Mouse (Mus musculus): ENCODE results near the gene Mrtfa. TPM values are rescaled to one million over a fixed set of nuclear protein-coding genes. Genes with fewer than 3 reads are reported as not detected.

Mrtfa gene
- polyA plus RNA-seq, 1 experiment from 2014 or later: 6.1 TPM

DNA sequence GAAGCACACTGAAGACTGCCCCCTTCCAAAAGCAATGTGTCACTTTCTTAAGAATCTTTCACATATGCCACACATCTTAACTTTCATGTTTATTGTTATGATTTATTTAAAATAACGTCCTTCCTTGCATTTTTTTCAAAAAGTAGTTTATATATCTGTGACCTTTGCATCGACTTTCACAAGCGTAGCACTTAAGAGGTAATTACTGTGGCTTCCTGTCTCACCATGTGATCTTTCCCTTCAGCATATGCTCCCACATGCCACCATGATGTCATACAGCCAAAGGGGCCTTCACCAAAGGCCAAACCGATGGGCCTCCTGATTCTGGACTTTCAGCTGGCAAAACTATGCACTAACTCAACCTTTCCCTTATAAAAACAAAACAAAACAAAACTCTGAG lies 109.3 kb downstream of the Mrtfa start:
- Histone ChIP-seq H3K27me3 (ENCODE audit: control insufficient read depth, insufficient read depth, low read depth, low read length) (no peaks in the 10 kb centered on the region), H3K27ac (ENCODE audit: low read length) (no peak overlapping the region), H3K9ac (ENCODE audit: low read depth, low read length) (no peak overlapping the region), H3K4me1 (ENCODE audit: control insufficient read depth, low read depth, low read length) (no peaks in the 10 kb centered on the region), H3K4me3 (ENCODE audit: low read depth, low read length) (no peak overlapping the region), H3K9me3 (replicated peaks; ENCODE audit: control insufficient read depth, low read length) (no peaks in the 10 kb centered on the region), H3K36me3 (ENCODE audit: control insufficient read depth, insufficient read depth) (no peaks in the 10 kb centered on the region), H3K4me2 (ENCODE audit: low read depth, low read length) (no peak overlapping the region)
- 34% methylated on average over 4 of the region's 4 CpGs for WGBS (ENCODE audit: insufficient replicate concordance)
- ATAC-seq (ENCODE audit: low read depth): no peak

DNA sequence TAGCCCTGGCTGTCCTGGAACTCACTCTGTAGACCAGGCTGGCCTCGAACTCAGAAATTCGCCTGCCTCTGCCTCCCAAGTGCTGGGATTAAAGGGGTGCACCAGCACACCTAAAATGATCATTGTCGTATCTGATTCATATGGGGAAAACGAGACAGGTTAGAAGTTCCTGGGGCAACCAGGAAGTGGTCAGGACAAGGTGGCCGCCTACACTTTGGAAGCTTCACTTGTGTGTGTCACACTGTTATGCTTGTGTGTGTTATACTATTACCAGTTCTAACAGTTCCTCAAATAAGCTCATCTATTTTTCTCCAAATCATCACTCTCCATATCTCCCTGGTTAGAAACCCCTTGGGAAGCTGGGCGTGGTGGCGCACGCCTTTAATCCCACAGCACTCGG lies 110.2 kb downstream of the Mrtfa start:
- no peak overlapping the region for H3K4me3 ChIP-seq (ENCODE audit: low read depth, low read length)
- no peaks in the 10 kb centered on the region for H3K9me3 ChIP-seq (replicated peaks; ENCODE audit: control insufficient read depth, low read length)
- H3K27me3 ChIP-seq (ENCODE audit: control insufficient read depth, insufficient read depth, low read depth, low read length): no peaks in the 10 kb centered on the region
- no peak overlapping the region for H3K9ac ChIP-seq (ENCODE audit: low read depth, low read length)
- H3K36me3 ChIP-seq (ENCODE audit: control insufficient read depth, insufficient read depth): no peaks in the 10 kb centered on the region
- H3K27ac ChIP-seq (ENCODE audit: low read length): no peak overlapping the region
- WGBS (ENCODE audit: insufficient replicate concordance): 76% methylated on average over 9 of the region's 9 CpGs
- no peaks in the 10 kb centered on the region for H3K4me1 ChIP-seq (ENCODE audit: control insufficient read depth, low read depth, low read length)
- no peak overlapping the region for H3K4me2 ChIP-seq (ENCODE audit: low read depth, low read length)
- no peak for ATAC-seq (ENCODE audit: low read depth)

- Histone ChIP-seq H3K27me3 (ENCODE audit: control insufficient read depth, insufficient read depth, low read depth, low read length) (no peaks in the 10 kb centered on the region), H3K9me3 (replicated peaks; ENCODE audit: control insufficient read depth, low read length) (no peaks in the 10 kb centered on the region), H3K36me3 (ENCODE audit: control insufficient read depth, insufficient read depth) (no peaks in the 10 kb centered on the region), H3K9ac (ENCODE audit: low read depth, low read length) (no peak overlapping the region), H3K27ac (ENCODE audit: low read length) (no peak overlapping the region), H3K4me3 (ENCODE audit: low read depth, low read length) (no peak overlapping the region), H3K4me1 (ENCODE audit: control insufficient read depth, low read depth, low read length) (no peaks in the 10 kb centered on the region), H3K4me2 (ENCODE audit: low read depth, low read length) (no peak overlapping the region)
- ATAC-seq (ENCODE audit: low read depth): no peak
- 63% methylated on average over 3 of the region's 3 CpGs for WGBS (ENCODE audit: insufficient replicate concordance)
These were observed 111.3 kb downstream of the Mrtfa start for GRCm38 (mm10) chr15:81079255-81079654.

DNA sequence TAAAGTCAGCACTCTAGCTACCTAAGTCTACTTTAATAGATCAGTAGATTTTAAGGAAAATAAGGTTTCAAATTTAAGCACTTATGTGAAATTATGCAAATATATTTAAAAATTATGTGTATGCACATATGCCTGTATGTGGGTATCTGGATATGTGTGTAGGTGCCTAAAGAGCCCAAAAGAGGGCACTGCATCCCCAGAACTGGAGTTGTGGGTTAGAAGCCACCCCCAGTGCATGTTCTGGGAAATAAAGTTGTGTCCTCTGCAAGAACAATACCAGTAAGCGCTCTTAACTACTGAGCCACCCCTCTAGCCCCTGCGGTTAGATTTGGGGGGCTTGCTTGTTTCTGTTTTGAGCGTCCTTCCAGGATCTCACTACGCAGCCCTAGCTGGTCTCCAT lies 113.0 kb downstream of the Mrtfa start:
- H3K4me2 ChIP-seq (ENCODE audit: low read depth, low read length): no peak overlapping the region
- H3K9ac ChIP-seq (ENCODE audit: low read depth, low read length): no peak overlapping the region
- no peaks in the 10 kb centered on the region for H3K27me3 ChIP-seq (ENCODE audit: control insufficient read depth, insufficient read depth, low read depth, low read length)
- no peak overlapping the region for H3K27ac ChIP-seq (ENCODE audit: low read length)
- H3K4me3 ChIP-seq (ENCODE audit: low read depth, low read length): no peak overlapping the region
- ATAC-seq (ENCODE audit: low read depth): no peak
- no peaks in the 10 kb centered on the region for H3K36me3 ChIP-seq (ENCODE audit: control insufficient read depth, insufficient read depth)
- WGBS (ENCODE audit: insufficient replicate concordance): 79% methylated on average over 4 of the region's 4 CpGs
- H3K4me1 ChIP-seq (ENCODE audit: control insufficient read depth, low read depth, low read length): no peaks in the 10 kb centered on the region
- H3K9me3 ChIP-seq (replicated peaks; ENCODE audit: control insufficient read depth, low read length): no peaks in the 10 kb centered on the region

- ATAC-seq (ENCODE audit: low read depth): no peak
These were observed 116.0 kb downstream of the Mrtfa start for GRCm38 (mm10) chr15:81074543-81074942.

GRCm38 (mm10) chr15:81073751-81074150 lies 116.8 kb downstream of the Mrtfa start:
- WGBS (ENCODE audit: insufficient replicate concordance): 18% methylated on average over 2 of the region's 2 CpGs
- Histone ChIP-seq H3K36me3 (ENCODE audit: control insufficient read depth, insufficient read depth) (no peaks in the 10 kb centered on the region), H3K27ac (ENCODE audit: low read length) (no peak overlapping the region), H3K27me3 (ENCODE audit: control insufficient read depth, insufficient read depth, low read depth, low read length) (no peaks in the 10 kb centered on the region), H3K9ac (ENCODE audit: low read depth, low read length) (no peak overlapping the region), H3K4me1 (ENCODE audit: control insufficient read depth, low read depth, low read length) (no peaks in the 10 kb centered on the region), H3K4me2 (ENCODE audit: low read depth, low read length) (no peak overlapping the region), H3K4me3 (ENCODE audit: low read depth, low read length) (no peak overlapping the region), H3K9me3 (replicated peaks; ENCODE audit: control insufficient read depth, low read length) (no peaks in the 10 kb centered on the region)
- ATAC-seq (ENCODE audit: low read depth): no peak

More at GRCm38 (mm10) chr15:81074543-81074942, 116.0 kb downstream of the Mrtfa start:
- Histone ChIP-seq H3K27me3 (ENCODE audit: control insufficient read depth, insufficient read depth, low read depth, low read length) (no peaks in the 10 kb centered on the region), H3K9ac (ENCODE audit: low read depth, low read length) (no peak overlapping the region), H3K27ac (ENCODE audit: low read length) (no peak overlapping the region), H3K4me2 (ENCODE audit: low read depth, low read length) (no peak overlapping the region), H3K4me3 (ENCODE audit: low read depth, low read length) (no peak overlapping the region), H3K4me1 (ENCODE audit: control insufficient read depth, low read depth, low read length) (no peaks in the 10 kb centered on the region), H3K9me3 (replicated peaks; ENCODE audit: control insufficient read depth, low read length) (no peaks in the 10 kb centered on the region), H3K36me3 (ENCODE audit: control insufficient read depth, insufficient read depth) (no peaks in the 10 kb centered on the region)
- whole genome bisulfite sequencing (ENCODE audit: insufficient replicate concordance): 31% methylated on average over 1 of the region's 1 CpGs

DNA sequence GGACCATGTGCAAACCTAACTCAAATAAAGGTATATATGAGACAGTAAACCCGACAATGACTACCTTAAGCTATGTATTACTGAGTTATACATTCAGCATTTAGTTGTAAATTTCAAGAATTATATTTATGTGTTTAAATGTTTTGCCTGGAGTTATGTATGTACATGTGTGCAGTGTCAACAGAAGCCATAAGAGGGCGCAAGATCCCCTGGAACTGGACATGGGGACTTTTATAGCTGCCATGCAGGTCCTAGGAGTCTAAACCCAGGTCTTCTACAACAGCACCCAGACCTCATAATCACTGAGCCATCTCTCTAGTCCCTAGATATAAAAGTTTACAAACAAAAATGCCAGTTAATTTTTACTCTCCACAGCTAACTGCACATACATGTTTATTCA lies 117.8 kb downstream of the Mrtfa start:
- Histone ChIP-seq H3K27me3 (ENCODE audit: control insufficient read depth, insufficient read depth, low read depth, low read length) (no peaks in the 10 kb centered on the region), H3K36me3 (ENCODE audit: control insufficient read depth, insufficient read depth) (no peaks in the 10 kb centered on the region), H3K4me3 (ENCODE audit: low read depth, low read length) (no peak overlapping the region), H3K9me3 (replicated peaks; ENCODE audit: control insufficient read depth, low read length) (no peaks in the 10 kb centered on the region), H3K27ac (ENCODE audit: low read length) (no peak overlapping the region), H3K4me1 (ENCODE audit: control insufficient read depth, low read depth, low read length) (no peaks in the 10 kb centered on the region), H3K9ac (ENCODE audit: low read depth, low read length) (no peak overlapping the region), H3K4me2 (ENCODE audit: low read depth, low read length) (no peak overlapping the region)
- 40% methylated on average over 2 of the region's 2 CpGs for WGBS (ENCODE audit: insufficient replicate concordance)
- ATAC-seq (ENCODE audit: low read depth): no peak

GRCm38 (mm10) chr15:81070470-81070869 lies 120.1 kb downstream of the Mrtfa start:
- Histone ChIP-seq H3K4me1 (ENCODE audit: control insufficient read depth, low read depth, low read length) (no peaks in the 10 kb centered on the region), H3K36me3 (ENCODE audit: control insufficient read depth, insufficient read depth) (no peaks in the 10 kb centered on the region), H3K27ac (ENCODE audit: low read length) (no peak overlapping the region), H3K4me3 (ENCODE audit: low read depth, low read length) (no peak overlapping the region), H3K4me2 (ENCODE audit: low read depth, low read length) (no peak overlapping the region), H3K9ac (ENCODE audit: low read depth, low read length) (no peak overlapping the region), H3K9me3 (replicated peaks; ENCODE audit: control insufficient read depth, low read length) (no peaks in the 10 kb centered on the region), H3K27me3 (ENCODE audit: control insufficient read depth, insufficient read depth, low read depth, low read length) (no peaks in the 10 kb centered on the region)
- 76% methylated on average over 1 of the region's 1 CpGs for WGBS (ENCODE audit: insufficient replicate concordance)
- no peak for ATAC-seq (ENCODE audit: low read depth)

DNA sequence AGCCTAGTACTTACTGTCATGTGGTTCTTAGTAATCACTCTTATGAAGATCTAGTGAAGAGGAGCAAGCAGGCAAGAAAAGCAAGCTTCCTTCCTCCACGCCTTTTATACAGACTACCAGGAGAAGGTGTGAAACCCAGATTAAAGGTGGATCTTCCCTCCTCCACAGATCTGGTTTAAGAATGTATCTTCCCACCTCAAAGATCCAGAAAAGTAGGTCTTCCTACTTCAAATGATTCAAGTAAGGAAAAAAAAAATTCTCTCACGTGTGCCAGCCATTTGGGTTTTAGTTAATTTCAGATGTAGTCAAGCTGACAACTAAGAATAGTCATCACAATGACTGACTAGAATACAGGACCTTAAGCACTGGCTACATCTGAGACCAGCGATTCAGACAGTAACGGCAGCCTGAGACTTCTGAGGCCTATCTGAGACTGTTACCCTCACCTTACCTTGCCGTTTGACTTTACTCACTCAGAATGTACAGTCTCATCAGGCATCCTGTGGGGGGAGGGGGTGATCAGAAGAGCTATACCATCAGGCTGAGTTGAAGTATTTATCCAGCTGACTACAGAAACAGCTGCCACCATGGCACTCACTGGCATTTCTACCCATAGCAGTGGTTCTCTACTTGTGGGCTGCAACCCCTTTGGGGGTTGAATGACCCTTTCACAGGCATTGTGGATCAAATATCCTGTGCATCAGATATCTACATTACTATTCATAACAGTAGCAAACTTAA lies 121.7 kb downstream of the Mrtfa start:
- no peak for ATAC-seq (ENCODE audit: low read depth)

More for the DNA sequence above, 121.7 kb downstream of the Mrtfa start:
- Histone ChIP-seq H3K4me1 (ENCODE audit: control insufficient read depth, low read depth, low read length) (no peaks in the 10 kb centered on the region), H3K9ac (ENCODE audit: low read depth, low read length) (no peak overlapping the region), H3K36me3 (ENCODE audit: control insufficient read depth, insufficient read depth) (no peaks in the 10 kb centered on the region), H3K27me3 (ENCODE audit: control insufficient read depth, insufficient read depth, low read depth, low read length) (no peaks in the 10 kb centered on the region), H3K4me3 (ENCODE audit: low read depth, low read length) (no peak overlapping the region), H3K27ac (ENCODE audit: low read length) (no peak overlapping the region), H3K9me3 (replicated peaks; ENCODE audit: control insufficient read depth, low read length) (no peaks in the 10 kb centered on the region), H3K4me2 (ENCODE audit: low read depth, low read length) (no peak overlapping the region)
- WGBS (ENCODE audit: insufficient replicate concordance): 73% methylated on average over 5 of the region's 5 CpGs
